Mouse (Mus musculus) spleen, postnatal 4 days (tissue): ENCODE data around the gene Specc1.

Experiments used
- DNase-seq, 2 experiments: peaks; one replicate each; pipeline ENCODE4 v3.0.0; 2022; ENCODE audit warnings: low spot score in 2 of 2

Specc1 gene

DNA sequence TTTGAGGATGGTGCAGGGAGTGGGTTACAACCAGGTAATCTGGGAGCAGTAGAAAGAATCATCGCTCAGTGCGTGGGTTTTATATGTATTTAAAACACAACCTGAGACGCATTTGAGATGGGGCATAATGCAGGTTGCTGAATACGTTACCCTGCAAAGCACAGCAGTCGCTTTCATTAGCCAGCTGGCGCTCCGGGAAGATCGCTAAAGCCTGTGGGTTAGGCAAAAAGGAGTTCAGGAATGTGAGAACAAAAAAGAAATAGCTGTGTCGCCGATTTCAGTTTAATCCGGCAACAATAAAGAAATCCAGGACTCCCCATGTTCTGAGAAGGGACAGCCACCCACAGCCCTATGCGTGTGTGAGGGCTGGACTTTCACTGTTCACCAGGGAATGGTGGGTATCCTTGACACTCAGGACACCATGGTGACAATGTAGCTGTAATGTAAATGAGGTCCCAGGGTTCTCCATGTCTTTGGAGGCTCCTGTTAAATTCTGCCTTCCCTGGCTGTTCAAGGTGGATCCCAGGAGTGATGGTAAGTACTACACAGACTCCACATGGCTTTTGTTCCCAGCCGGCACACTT lies 58.6 kb downstream of the Specc1 start:
- DNase-seq = peak in 1 of 2 experiments; percentile 57

DNA sequence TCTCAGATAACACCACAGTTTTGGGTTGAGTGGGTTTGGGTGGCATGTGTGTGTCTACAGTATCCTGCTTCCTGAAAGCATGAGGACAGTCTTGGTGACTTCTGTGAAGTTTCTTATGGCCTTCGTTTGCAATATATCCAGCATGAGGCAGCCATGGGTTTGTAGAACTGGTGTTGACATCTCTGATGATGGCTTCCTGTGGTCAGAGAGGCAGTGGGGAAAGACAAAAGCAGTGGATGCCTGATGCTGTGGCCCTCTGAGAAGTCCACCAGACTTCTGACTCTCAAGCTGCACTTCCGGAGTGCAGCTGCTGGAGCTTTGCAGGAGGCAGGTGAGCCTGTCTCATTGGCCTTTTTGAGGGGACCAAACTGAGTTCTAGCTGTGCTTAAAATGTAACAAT lies 60.4 kb downstream of the Specc1 start:
- peak in 1 of 2 experiments; percentile 56 for DNase-seq

DNA sequence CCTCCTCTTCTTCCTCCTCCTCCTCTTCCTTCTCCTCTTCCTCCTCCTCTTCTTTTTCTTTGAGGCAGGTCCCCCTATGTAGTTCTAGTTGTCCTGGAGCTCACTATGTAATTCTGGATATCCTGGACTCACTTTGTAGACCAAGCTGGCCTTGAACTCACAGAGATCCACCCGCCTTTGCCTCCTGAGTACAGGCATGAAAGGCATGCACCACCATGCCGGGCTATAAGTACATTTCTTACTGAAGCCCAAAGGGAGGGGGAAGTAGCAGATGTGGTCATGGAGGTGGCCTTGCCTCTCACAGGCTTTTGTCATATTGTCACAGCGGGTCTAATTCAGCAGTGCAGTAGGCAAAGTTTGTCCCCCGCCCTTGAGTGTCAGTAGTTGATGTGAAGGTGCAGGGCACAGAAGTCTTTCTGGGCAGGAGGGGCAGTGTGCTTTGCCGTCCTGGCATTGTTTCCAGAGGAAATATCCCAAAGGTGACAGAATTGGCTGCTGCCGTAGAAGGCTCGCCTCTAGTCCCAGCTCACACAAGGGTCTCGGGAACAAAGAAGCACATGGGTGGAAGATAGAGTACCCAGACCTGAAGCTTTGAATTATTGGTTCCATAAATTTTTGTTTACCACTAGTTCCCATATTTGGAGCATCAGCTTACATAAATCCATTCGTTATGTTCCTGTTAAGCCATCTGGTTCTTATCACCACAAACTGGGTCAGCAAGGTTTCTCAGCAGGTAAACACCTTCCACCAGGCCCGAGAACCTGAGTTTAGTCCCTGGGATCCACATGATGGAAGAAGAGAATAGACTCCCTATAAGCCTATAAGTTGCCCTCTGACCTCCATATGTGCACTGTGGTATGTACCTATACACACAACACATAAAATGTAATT lies 62.0 kb downstream of the Specc1 start:
- peak in 1 of 2 experiments; percentile 55 for DNase-seq

DNA sequence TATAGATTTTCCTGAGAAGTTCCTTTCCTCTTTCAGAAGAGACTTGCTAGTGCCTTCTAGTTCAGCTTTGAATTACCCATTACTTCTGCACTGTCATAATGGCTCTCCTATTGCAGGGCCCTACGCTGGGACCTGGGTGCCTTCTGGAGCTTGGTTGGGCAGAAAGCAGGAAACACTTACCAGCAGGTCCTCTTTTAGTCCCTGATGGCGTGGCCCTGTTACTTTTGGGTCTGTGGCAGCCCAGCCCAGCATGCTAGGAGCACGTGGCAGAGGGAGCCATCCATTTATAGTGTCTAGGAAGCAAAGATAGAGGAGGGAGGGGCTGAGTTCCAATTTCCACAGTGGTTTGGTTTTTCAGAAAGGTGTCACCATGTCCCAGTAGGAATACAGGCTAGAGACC lies 63.3 kb downstream of the Specc1 start:
- DNase-seq = peak in 1 of 2 experiments; percentile 57

DNA sequence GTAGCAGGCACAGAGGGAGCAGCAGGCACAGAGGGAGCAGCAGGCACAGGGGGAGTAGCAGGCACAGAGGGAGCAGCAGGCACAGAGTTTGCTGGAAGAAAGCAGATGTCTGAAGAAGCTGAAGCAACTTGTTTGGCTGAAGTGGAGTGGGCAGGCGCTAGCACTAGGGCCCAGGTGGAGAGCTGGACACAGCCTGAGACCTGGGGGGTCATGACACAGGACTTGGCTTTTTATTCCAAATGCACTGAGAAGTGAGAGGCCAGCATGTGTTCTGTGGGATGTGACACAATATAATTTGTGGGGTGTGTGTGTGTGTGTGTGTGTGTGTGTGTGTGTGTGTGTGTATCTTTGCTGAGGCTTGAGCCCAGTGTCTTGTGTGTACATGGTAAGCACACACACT lies 64.3 kb downstream of the Specc1 start:
- DNase-seq = peak in 1 of 2 experiments; percentile 53

DNA sequence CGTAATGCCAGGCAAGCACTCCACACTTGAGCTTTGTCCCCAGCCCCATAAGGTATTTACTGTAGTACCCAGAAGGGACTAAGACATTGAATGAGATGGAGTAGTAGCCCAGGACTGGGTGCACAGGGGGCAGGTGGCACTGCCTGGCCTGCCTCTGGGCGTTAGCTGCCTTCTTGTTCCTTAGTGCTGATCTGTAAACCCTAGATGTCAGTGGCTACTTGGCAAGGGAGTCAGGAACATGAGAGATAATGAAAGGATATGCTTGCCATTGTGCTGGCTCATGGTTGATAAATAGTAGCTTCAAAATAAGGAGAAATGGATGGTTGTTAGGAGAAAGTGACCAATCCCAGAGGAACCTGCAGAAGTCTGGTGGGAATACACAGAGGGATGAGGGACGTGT lies 65.5 kb downstream of the Specc1 start:
- DNase-seq = no peak

DNA sequence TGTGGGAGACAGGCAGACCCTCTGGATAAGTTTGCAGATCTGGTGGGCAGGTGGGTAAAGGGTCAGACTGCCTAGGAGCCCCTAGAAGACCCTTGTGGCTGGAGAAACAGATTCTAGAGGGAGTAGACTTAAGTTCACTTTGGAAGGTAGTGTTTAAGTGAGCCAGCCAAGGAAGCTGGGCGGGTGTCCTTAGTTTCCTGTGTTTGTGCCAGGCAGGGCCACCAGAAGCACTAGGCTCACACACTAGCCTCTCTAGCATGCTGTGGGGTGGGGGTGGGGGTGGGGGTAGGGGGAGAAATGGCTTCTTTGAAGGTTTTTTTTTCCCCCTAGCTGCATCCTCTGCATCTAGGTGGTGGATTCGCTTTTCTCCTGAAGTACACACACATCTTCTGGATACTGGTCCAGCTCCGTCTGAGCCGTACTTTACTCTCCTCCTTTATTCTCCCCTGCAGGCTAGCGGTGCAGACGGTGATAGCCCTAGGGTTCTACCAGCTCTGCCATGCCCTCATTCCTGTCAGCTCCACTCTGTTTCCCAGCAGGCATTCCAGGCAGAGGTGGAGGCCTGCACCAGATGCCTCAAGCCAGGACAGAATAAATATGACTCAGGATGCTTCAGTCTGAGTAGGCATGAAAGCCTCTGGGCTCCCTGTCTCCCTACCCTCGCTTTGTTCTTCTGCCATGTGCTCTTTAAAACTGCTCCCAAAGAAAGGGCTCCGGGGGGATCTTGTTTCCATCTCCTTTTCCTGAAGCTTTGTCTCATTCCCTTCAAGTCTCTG lies 66.3 kb downstream of the Specc1 start:
- DNase-seq = no peak

DNA sequence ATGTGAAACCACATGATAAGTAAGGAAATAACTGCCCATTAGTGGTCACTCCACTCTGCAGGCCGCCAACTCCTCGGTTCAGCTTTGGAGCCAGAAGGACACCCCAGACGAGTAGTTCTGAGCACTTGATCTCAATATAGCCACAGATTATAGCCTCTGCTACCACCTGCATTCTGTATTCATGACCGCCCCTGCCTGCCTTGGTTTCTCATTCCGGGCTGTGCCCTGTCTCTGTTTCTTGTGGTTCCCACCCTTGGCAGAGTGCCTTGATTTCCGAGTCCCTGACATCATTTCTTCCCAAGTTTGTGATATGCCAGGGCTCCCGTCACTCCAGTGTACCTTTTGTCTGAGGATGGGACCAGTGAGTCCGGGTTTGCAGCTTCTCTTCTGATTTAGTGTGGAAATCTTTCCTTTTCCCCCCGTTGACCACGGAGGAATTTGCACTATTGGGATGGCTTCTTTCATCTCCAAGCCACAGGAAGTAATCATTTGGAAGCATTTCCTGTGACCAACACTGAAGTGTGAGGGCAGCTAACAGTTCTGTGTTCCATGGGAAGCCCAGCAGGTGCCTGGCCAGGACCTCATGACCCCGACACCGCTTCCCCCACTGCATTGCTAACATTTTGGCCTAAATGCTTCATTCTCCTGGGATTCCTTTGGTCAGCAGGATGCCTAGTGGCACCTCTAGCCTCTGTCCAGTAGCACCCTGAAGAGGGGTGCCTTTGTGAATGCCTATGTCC lies 67.1 kb downstream of the Specc1 start:
- no peak for DNase-seq

DNA sequence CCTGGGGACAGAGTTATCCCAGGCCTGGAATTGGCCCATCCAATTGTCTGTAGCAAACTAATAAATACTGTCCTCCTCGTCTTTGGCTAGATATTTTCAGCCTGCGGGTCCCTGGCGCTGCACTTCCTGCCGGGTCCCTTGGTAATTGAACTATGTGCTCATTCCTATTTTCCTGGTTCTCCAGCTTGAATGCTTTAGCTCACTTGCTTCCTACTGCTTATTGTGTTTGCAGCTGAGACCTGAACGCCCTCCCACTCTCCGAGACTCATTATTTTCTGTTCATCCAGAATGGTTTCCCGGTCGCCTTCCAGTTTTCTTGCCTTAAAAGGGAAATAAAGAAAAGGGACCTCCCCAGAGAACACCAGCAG lies 67.7 kb downstream of the Specc1 start:
- DNase-seq = no peak

DNA sequence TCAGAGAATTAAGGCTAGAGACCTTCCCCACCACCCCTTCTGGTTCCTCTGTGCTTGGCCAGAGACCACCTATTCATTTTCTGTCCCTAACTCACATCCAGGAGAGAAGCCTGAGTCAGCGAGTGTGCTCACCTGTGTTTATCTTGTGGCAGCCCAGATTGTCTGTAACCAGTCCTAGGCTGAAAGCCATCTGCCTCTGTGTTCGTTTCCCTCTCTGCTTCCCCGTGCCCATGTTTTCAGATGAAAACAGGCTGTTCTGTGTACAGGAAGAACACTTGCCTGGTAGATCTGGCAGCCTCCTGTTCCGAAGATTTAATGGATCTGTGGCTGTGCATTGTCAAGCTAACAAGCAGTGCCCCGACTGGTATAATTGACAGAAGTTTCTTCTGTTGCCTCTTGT lies 68.4 kb downstream of the Specc1 start:
- DNase-seq = no peak

DNA sequence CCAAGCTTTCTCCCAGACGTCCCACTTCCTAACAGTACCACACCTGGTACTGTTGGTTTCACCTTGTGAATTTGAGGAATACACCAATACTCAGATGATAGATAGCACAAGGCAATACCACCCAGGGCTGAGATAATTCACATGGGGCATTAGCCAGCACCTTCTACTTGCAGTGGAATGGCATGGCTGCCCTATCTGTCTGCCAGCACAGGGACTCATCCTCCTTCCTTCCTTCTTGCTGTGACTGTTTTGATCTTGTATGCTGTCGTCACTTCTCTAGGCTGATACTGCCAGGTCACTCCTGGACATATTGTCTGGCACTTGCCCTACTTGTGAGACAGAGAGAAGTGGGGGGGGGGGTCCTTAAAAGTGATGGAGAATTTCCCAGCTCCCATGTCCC lies 69.2 kb downstream of the Specc1 start:
- no peak for DNase-seq

DNA sequence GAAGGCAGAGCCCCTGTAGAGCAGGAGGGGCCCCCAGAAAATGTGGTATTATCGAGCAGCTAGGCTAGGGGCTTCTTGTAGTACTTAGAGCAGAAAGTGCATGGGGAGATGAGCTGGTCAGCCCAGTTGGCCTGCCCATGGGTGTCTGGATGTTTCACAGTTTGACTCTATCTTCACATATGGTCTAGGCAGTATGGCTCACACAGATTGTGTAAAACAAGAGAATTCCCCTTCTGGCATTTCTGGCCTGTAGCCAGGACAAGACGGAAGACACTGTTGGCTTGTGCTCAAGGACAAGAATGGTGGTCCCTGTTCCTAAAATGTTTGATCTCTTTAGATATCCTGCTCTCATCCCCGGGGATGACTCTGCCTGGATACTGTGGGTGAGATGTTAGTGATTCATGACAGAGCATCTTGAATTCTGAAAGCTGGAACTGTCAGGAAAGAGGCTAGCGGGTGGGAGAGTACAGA lies 69.8 kb downstream of the Specc1 start:
- no peak for DNase-seq

DNA sequence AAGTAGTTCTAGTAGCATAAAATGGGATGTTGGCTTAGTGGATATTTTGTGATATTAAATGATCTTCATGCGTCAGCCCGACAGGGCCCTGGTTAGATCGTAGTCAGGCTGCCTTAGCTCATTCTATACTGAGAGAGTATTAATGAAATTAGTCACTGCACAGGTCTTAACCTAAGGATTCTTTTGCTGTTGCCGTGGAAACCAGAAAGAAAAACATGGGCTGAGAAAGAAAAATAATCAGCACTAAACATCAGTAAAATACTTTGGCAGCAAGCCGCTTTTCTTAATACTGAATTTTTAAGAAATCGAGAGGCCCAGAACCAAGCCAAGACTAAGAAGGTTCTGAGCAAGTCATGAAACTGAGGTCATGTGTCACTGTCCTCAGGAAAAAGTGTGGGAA lies 70.7 kb downstream of the Specc1 start:
- DNase-seq = no peak

DNA sequence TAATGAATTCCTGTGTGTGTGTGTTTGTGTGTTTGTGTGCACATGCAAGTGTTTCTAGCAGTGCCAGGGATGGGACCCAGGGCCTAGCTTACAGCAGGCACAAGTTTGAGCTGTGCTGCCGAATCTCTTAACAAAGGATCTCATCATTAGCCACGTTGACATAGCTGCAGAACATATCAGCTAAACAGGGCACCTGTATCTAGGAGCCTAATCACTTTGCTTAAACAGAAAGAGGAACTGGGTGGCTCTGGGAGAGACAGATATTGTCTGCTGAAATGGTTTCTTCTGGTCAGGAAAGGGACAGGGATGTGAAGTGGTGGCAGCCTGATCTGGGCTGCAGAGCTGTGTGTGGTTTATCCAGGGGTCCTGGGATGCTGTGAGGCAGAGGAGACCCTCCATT lies 71.1 kb downstream of the Specc1 start:
- peak in 1 of 2 experiments; percentile 52 for DNase-seq

DNA sequence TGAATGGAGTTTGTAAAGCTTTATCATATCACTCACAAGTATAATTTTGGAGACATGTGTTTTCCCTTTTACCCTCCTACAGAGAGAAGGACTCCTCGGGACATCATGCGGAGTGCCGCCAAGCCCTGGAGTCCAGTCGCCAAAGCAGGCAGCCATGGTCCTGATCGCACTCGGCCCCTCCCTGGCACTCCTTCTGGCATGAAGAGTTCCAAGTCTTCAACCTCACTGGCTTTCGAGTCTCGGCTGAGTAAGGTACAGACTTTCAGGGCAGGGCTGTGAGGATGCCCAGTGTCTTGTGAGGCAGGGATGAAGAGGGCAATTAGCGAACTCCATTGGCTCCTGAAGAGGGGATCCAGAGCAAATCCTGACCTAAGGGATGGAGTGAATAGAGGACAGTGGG lies 72.6 kb downstream of the Specc1 start:
- no peak for DNase-seq

DNA sequence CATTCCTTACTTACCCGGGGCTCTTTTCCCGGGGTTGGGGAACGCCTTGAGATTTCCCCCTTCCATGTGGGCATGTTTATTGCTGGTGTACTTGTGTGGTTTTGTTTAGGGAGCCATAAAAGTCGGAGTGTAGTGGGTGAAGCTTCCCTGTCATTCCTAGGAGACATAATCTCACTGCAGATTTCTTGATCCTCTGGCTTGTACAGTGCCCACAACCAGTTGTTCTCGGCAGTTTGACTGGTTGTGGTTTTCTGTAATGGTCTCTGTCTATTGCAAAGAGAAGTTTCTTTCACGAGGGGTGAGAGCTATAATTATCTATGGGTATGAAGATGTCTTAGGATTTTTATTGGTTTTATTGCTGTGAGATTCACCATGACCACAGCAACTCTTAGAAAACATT lies 78.0 kb downstream of the Specc1 start:
- DNase-seq = no peak

DNA sequence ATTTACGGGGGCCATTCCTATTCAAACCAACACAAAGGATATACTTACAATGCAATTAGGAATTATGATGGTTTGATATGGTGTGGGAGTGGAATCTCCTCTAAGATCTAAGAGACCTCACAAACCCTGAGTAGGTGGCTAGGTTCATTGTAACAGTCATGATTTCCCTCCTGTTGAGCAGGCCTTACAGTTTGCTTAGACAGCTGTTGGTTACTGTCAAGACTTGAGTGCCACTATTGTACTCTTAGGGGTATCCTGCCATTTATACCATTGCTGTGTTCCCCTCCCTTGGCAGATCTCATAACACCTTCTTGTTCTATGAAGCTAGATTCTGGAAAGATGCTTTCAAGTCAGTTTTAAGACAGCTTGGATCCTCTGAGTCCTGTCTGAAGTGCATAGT lies 78.7 kb downstream of the Specc1 start:
- DNase-seq = no peak

DNA sequence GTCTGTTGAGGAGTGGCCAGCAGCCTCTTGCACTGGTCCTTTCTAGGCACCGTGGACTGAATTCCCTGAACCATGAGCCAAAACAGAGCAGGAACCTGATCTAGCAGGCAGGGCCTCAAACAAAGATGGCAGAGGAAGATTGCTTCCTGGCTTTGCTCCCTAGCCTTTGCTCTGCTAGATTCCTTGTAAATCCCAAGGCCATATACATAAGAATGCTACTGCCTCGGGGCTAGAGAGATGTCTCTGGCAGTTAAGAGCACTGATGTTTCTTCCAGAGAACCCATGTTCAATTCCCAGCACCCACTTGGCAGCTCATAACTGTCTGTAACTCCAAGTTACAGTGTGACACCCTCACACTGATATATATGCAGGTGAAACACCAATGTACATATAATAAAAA lies 83.6 kb downstream of the Specc1 start:
- DNase-seq = no peak

DNA sequence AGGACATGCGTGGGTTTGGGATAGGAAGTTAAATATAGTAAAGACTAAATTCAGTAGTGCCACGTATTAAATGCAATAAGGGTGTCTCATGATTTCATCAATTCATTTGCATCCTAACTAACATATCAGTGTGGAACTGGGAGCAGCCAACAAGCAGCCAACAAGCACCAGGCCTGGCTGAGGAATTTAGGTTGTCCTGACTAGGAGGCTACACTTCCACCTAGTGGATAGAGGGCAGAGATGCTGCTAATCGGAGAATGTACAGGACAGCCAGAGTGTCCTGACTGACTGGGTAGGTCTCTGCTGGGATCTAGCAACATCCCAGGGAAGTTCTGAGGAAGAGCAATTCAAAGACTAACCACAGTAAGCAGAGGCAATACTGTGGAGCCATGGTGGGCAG lies 88.1 kb downstream of the Specc1 start:
- no peak for DNase-seq

DNA sequence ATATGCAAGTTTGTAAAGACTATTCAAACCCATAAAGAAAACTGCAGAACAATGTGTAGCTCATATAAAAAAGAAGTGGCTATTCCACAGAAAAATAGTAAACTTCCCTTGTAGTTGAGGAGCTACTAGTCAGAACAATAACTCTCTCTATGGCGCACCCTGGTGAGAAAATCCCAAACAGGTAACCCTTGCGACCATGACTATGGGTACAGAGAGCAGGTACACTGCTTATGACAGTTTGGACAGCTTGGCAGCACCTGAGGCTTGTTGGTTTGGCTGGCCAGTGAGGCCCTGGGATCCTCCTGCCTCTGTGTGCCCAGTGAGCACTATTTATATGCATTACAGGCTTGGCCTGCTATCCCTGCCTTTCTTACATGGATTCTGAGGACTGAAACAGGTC lies 89.4 kb downstream of the Specc1 start:
- DNase-seq = no peak

DNA sequence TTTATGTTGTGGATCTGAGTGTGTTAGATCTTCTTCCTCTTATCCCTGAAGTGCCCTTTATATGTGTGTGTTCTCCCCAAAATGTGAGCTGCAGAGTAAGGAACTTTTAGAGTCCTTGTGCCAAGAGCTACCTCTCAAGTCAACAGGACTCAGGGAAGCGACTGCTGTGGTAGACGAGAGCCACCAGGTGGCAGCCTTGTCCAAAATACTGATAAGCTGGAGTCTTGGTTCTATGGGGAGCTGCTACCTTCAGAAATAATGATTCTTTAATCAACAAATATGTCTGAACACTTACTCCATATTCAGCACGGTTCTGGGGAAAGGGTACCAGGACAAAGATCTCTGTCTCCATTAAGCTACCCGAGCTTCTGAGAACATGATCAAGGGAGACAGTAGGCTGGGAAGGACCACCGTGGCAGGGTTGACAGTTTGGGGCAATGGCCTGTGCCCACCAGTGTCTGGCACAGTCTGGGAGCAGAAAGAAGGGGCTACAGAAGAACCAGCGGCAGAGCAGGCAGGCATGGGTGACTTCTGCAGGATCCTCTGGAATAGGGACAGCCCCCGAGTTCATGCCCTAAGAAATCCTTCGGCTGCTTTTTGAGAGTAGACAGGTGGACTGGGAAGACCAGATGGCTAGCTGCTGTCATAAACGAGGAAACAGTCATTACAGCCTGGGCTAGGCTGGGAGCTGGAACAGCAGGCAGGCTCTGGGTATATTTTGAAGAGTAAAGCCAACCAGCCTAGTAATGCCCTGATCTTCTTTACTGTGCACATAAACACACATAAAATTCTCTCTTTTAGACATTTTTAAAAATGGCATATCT lies 91.5 kb downstream of the Specc1 start:
- DNase-seq = peak; percentile 50 to 77
